Mouse (Mus musculus) lung, postnatal 0 days (tissue): ENCODE results near the gene Nacc1.

ENCODE experiments used
- CTCF ChIP-seq: IDR thresholded peaks from 2 replicates; pipeline ENCODE4 v1.5.1; 2016; ENCODE audit warnings: antibody characterized with exemption, mild to moderate bottlenecking
- EP300 ChIP-seq: IDR thresholded peaks from 2 replicates; pipeline ENCODE4 v1.6.1; 2016; ENCODE audit warnings: antibody characterized with exemption, mild to moderate bottlenecking, control low read depth

DNA sequence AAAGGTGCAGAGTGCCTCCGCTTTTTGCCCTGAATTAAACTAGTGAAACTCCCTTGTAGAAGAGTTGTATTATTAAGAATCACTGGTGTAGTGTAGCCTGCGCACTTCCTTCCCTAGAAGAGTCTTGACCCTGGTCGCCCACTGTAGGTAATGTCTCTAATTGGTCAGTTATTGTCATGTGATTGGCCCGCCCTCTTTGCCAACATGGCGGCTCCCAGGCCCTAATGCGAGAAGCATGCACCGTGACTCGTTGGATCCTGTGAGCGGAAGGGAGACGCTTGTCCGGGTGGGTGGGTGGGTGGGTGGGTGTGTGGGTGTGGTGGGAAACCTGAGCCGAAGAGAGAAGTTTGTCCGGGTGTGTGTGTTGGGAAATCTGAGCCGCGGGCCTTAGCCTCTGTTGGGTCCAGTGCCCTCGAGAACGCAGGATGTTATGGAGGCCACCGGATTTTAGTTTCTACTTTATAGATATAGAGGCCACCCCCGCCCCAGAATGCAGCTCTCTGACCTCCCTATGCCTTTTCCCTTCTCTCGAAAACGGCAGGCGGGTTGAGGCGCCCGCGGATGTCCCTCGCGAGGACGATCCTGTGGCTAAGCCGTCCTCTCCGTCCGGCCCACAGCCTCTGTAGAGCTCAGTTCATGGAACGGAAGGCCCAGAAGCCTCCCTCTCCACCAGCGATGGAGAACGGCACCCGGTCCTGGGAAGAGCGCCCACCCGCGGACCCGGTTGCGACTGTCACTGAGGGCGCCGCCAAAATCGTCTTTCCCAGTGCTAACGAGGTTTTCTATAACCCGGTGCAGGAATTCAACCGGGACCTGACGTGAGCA, 1.6 kb upstream of the Nacc1 start:
- TF ChIP-seq CTCF: peak; percentile 37; the same call in 1 of the 2 replicates
- peak; percentile 30; the same call in 1 of the 2 replicates for TF ChIP-seq EP300
